ENCODE assay signal across 8 mouse cellular contexts in genomic region chr15:99819621-99820279, GRCm38 (mm10). TPM values are rescaled to one million over a fixed set of nuclear protein-coding genes. Genes with fewer than 3 reads are reported as not detected.
DNase-seq lines count a peak whose midpoint lies in the region; ATAC-seq and TF ChIP-seq lines count a peak whose summit lies in the region.

No protein-coding gene starts in this region.

- peak overlapping the region; percentile 61 for H3K4me2 ChIP-seq in kidney, postnatal 0 days (ENCODE audit: low read length)

- H3K36me3 ChIP-seq in ES-Bruce4 (ENCODE audit: control insufficient read depth, insufficient read depth, low read length, poor library complexity, severe bottlenecking): peaks cover 7% of the 10 kb centered on the region; the same call in 1 of the 2 replicates
- H3K36me3 ChIP-seq in kidney, postnatal 0 days (ENCODE audit: insufficient read depth, low read length): no peaks in the 10 kb centered on the region
- no peaks in the 10 kb centered on the region for H3K36me3 ChIP-seq in macrophage (ENCODE audit: inconsistent target)

- 0 out of 2 replicates have a peak, but pooled peaks have one; percentile 50 for ATAC-seq in kidney, postnatal 0 days (replicated peaks; ENCODE audit: low FRiP score, low read depth)
- ATAC-seq in CD4-positive, CD25-positive, alpha-beta regulatory T cell, adult 4 months: no peak

- no peaks in the 10 kb centered on the region for H3K27me3 ChIP-seq in ES-Bruce4 (ENCODE audit: control insufficient read depth, insufficient read depth, low read length, poor library complexity, severe bottlenecking)
- H3K27me3 ChIP-seq in kidney, postnatal 0 days (ENCODE audit: insufficient read depth, low read length): no peaks in the 10 kb centered on the region

- H3K9me3 ChIP-seq in ES-Bruce4 (replicated peaks; ENCODE audit: control insufficient read depth, insufficient read depth, low read length, poor library complexity, severe bottlenecking): no peaks in the 10 kb centered on the region
- H3K9me3 ChIP-seq in kidney, postnatal 0 days (replicated peaks; ENCODE audit: low read length): no peaks in the 10 kb centered on the region

- H3K9ac ChIP-seq in ES-Bruce4 (ENCODE audit: low read depth, poor library complexity, severe bottlenecking): 0 out of 2 replicates have a peak overlapping the region, but pooled peaks have one; percentile 14
- H3K9ac ChIP-seq in kidney, postnatal 0 days (ENCODE audit: low read depth, low read length): peak overlapping the region; percentile 69

- TF ChIP-seq EP300 in ES-Bruce4 (IDR thresholded peaks at IDR 0.05; ENCODE audit: insufficient read depth, low read depth, low read length): no peak

- WGBS in kidney, postnatal 0 days: 18% methylated on average over 14 of the region's 14 CpGs
- 52% methylated on average over 14 of the region's 14 CpGs for WGBS in macrophage (ENCODE audit: missing documents)

- H3K27ac ChIP-seq in ES-Bruce4 (ENCODE audit: insufficient read depth, low read length): peak overlapping the region; percentile 73
- peak overlapping the region; percentile 92 for H3K27ac ChIP-seq in kidney, postnatal 0 days
- peak overlapping the region; percentile 75 for H3K27ac ChIP-seq in macrophage

- H3K4me1 ChIP-seq in ES-Bruce4 (ENCODE audit: control insufficient read depth, insufficient read depth, low read length): peaks cover 1% of the 10 kb centered on the region
- peaks cover 19% of the 10 kb centered on the region; the same call in 1 of the 2 replicates for H3K4me1 ChIP-seq in kidney, postnatal 0 days (replicated peaks; ENCODE audit: insufficient read depth, low read length)

- H3K4me3 ChIP-seq in ES-Bruce4 (ENCODE audit: low read depth, low read length) (no peak overlapping the region), macrophage (ENCODE audit: inconsistent target) (peak overlapping the region; percentile 53)
- H3K4me3 ChIP-seq in kidney, postnatal 0 days (replicated peaks; ENCODE audit: low read depth, low read length): peak overlapping the region; percentile 51

- peaks cover 50% of the 10 kb centered on the region for H3K79me2 ChIP-seq in macrophage (ENCODE audit: inconsistent target)

- TF ChIP-seq POLR2A in ES-Bruce4 (IDR thresholded peaks at IDR 0.05; ENCODE audit: insufficient read depth, low read length): no peak

- DNase-seq in embryo, embryonic 11 days: peak; percentile 74
- DNase-seq in heart, adult 9 months (ENCODE audit: low spot score in 2 of 2): peak; percentile 80 to 84
- peak; percentile 94 for DNase-seq in kidney, postnatal 0 days (ENCODE audit: low spot score)
- DNase-seq in urinary bladder, postnatal 14 days (ENCODE audit: low spot score): peak; percentile 75
- no peak for DNase-seq in layer of hippocampus, postnatal 25 days (ENCODE audit: extremely low spot score in 1 of 2, low spot score in 1 of 2)

- no peak for TF ChIP-seq CTCF in ES-Bruce4 (IDR thresholded peaks at IDR 0.05; ENCODE audit: low read depth, low read length)
- TF ChIP-seq CTCF in kidney, postnatal 0 days (IDR thresholded peaks at IDR 0.05; ENCODE audit: low read depth): 0 out of 2 replicates have a peak, but pooled peaks have one; percentile 30

RNA-seq across cellular contexts. Expression of gene Cers5, which starts 47.1 kb away (rescaled TPM):
- polyA plus RNA-seq in ES-Bruce4 (2011; ENCODE audit: insufficient read depth, insufficient read length, low read depth, missing spikeins) (49.5 and 52.1 TPM in 2 replicates), macrophage (2018) (30.6 to 52.5 TPM (median 40.5 TPM) in 3 replicates)
- polyA plus RNA-seq in kidney, postnatal 0 days (2015; fragmentation: Nextera tagmentation; extraction: Ambion mirVana): 60.8 and 63.2 TPM in 2 replicates
- 10 to 100 TPM; 11.1 to 77.2 (median 45.3) TPM for total RNA-seq in macrophage (2018; cell fraction: chromatin; rRNA removed)
- 10 to 100 TPM; 20.4 to 46.7 (median 31.2) TPM for total RNA-seq in macrophage (2018; cell fraction: cytosol; rRNA removed)
- 10 to 100 TPM; 12.9 to 83.5 (median 40.7) TPM for total RNA-seq in macrophage (2018; cell fraction: nucleus; rRNA removed)
- total RNA-seq in layer of hippocampus, postnatal 25 days (2021): 10 to 100 TPM; 29.0 to 34.0 TPM
- polyA plus RNA-seq in CD4-positive, CD25-positive, alpha-beta regulatory T cell, adult 4 months (2017; shearing (Covaris generic)): 10 to 100 TPM; 54.4 to 64.6 TPM

RNA-seq across cellular contexts. Expression of gene Lima1, which starts 55.5 kb away (rescaled TPM):
- polyA plus RNA-seq in ES-Bruce4 (2011; ENCODE audit: insufficient read depth, insufficient read length, low read depth, missing spikeins) (104 and 113 TPM in 2 replicates), macrophage (2018) (43.9 to 108 TPM (median 59.6 TPM) in 3 replicates)
- 42.8 and 51.6 TPM in 2 replicates for polyA plus RNA-seq in kidney, postnatal 0 days (2015; fragmentation: Nextera tagmentation; extraction: Ambion mirVana)
- 100 to 1,000 TPM in 18 of 26 experiments, 10 to 100 TPM in 8; 46.4 to 361 (median 119) TPM for total RNA-seq in macrophage (2018; cell fraction: chromatin; rRNA removed)
- total RNA-seq in macrophage (2018; cell fraction: cytosol; rRNA removed): 100 to 1,000 TPM in 1 of 26 experiments, 10 to 100 TPM in 25; 34.0 to 109 (median 53.6) TPM
- 100 to 1,000 TPM in 5 of 26 experiments, 10 to 100 TPM in 21; 36.8 to 152 (median 80.4) TPM for total RNA-seq in macrophage (2018; cell fraction: nucleus; rRNA removed)
- 10 to 100 TPM; 10.1 to 13.8 TPM for total RNA-seq in layer of hippocampus, postnatal 25 days (2021)
- polyA plus RNA-seq in CD4-positive, CD25-positive, alpha-beta regulatory T cell, adult 4 months (2017; shearing (Covaris generic)): 1 to 10 TPM; 3.0 to 3.6 TPM

Comparison
In these comparisons a context has a peak if more than half of its experiments do, and no peak if none do; other contexts are left out.
1. DNase-seq: peak in embryo, embryonic 11 days (single experiment), heart, adult 9 months (2 of 2), kidney, postnatal 0 days (single experiment) and urinary bladder, postnatal 14 days (single experiment); none in layer of hippocampus, postnatal 25 days (0 of 2).
2. Peak in every context shown above with its lines, with median percentiles within 50 percentile points of each other: H3K27ac ChIP-seq.